Mouse (Mus musculus) liver, embryonic 13.5 days (tissue): ENCODE results near the gene Olfr1410. TPM values are rescaled to one million over a fixed set of nuclear protein-coding genes. Genes with fewer than 3 reads are reported as not detected.

ENCODE experiments used
- ATAC-seq: fragments of 200-750 bp; cut with Nextera tagmentation; 2 replicates; pipeline ENCODE4 v1.8.0; 2017; ENCODE audit warnings: low read depth, mild to moderate bottlenecking, moderate number of reproducible peaks, moderate library complexity
- DNase-seq: peaks from one replicate; pipeline ENCODE4 v3.0.0; 2022
- H3K27ac ChIP-seq: fragments of 300-500 bp; sonication (generic); 2 replicates; pipeline ENCODE4 v1.5.1; 2015; ENCODE audit warnings: moderate library complexity, mild to moderate bottlenecking, inconsistent platforms
- H3K27me3 ChIP-seq: fragments of 300-500 bp; sonication (generic); 2 replicates; pipeline ENCODE4 v1.6.1; 2015; ENCODE audit warnings: mild to moderate bottlenecking, inconsistent platforms
- H3K36me3 ChIP-seq: fragments of 300-500 bp; sonication (generic); 2 replicates; pipeline ENCODE4 v1.6.1; 2015; ENCODE audit warnings: mild to moderate bottlenecking, inconsistent platforms
- H3K4me1 ChIP-seq: fragments of 300-500 bp; sonication (generic); replicated peaks from 2 replicates; pipeline ENCODE4 v1.6.1; 2015; ENCODE audit warnings: inconsistent platforms
- H3K4me2 ChIP-seq: fragments of 300-500 bp; sonication (generic); 2 replicates; pipeline ENCODE4 v1.6.1; 2015; ENCODE audit warnings: inconsistent platforms, mild to moderate bottlenecking, moderate library complexity
- H3K4me3 ChIP-seq: fragments of 300-500 bp; sonication (generic); replicated peaks from 2 replicates; pipeline ENCODE4 v1.5.1; 2015; ENCODE audit warnings: mild to moderate bottlenecking, inconsistent platforms
- H3K9ac ChIP-seq: fragments of 300-500 bp; sonication (generic); 2 replicates; pipeline ENCODE4 v1.6.1; 2015; ENCODE audit warnings: mild to moderate bottlenecking, inconsistent platforms
- H3K9me3 ChIP-seq: fragments of 300-500 bp; sonication (generic); replicated peaks from 2 replicates; pipeline ENCODE4 v1.6.1; 2016; ENCODE audit warnings: inconsistent platforms
- WGBS: fragments of 180-500 bp; shearing (Covaris S2); methylation state at CpG from one replicate; pipeline ENCODE4 v1.1.7; 2015; ENCODE audit not compliant: insufficient replicate concordance; 5-methylcytosine and 5-hydroxymethylcytosine counted together
- polyA plus RNA-seq: library from polyadenylated mRNA; unstranded; fragments of >200 nt; fragmentation: Nextera tagmentation; extraction: Ambion mirVana; gene quantifications from 2 replicates; pipeline ENCODE4 v1.2.1, GENCODE M21; 2015

Gene Olfr1410
- polyA plus RNA-seq, 1 experiment from 2014 or later: not detected

GRCm38 (mm10) chr1:92628227-92628626 is 22.6 kb downstream of the Olfr1410 start:
- H3K27me3 ChIP-seq: no peaks in the 10 kb centered on the region
- H3K4me2 ChIP-seq: no peak overlapping the region
- H3K27ac ChIP-seq: no peak overlapping the region
- no peaks in the 10 kb centered on the region for H3K4me1 ChIP-seq
- ATAC-seq: no peak
- no peak for DNase-seq
- no peaks in the 10 kb centered on the region for H3K9me3 ChIP-seq
- H3K9ac ChIP-seq: no peak overlapping the region
- no peak overlapping the region for H3K4me3 ChIP-seq
- 47% methylated on average over 4 of the region's 4 CpGs for WGBS
- H3K36me3 ChIP-seq: no peaks in the 10 kb centered on the region

GRCm38 (mm10) chr1:92632196-92632595 is 26.6 kb downstream of the Olfr1410 start:
- WGBS: 64% methylated on average over 5 of the region's 5 CpGs
- Histone ChIP-seq H3K36me3 (peaks cover 16% of the 10 kb centered on the region), H3K27ac (no peak overlapping the region), H3K9me3 (no peaks in the 10 kb centered on the region), H3K4me2 (no peak overlapping the region), H3K27me3 (no peaks in the 10 kb centered on the region), H3K4me3 (no peak overlapping the region), H3K9ac (no peak overlapping the region), H3K4me1 (no peaks in the 10 kb centered on the region)
- ATAC-seq: no peak
- no peak for DNase-seq

GRCm38 (mm10) chr1:92632948-92633347 is 27.4 kb downstream of the Olfr1410 start:
- Histone ChIP-seq H3K27me3 (no peaks in the 10 kb centered on the region), H3K36me3 (peaks cover 23% of the 10 kb centered on the region), H3K27ac (no peak overlapping the region), H3K4me1 (no peaks in the 10 kb centered on the region), H3K4me3 (no peak overlapping the region), H3K4me2 (no peak overlapping the region), H3K9me3 (no peaks in the 10 kb centered on the region), H3K9ac (no peak overlapping the region)
- ATAC-seq (no peak), DNase-seq (no peak)
- WGBS: 54% methylated on average over 6 of the region's 6 CpGs

- no peaks in the 10 kb centered on the region for H3K9me3 ChIP-seq
- 66% methylated on average over 8 of the region's 8 CpGs for WGBS
- H3K4me1 ChIP-seq: no peaks in the 10 kb centered on the region
- no peak overlapping the region for H3K4me3 ChIP-seq
- peaks cover 31% of the 10 kb centered on the region for H3K36me3 ChIP-seq
- no peaks in the 10 kb centered on the region for H3K27me3 ChIP-seq
- no peak for ATAC-seq
- no peak for DNase-seq
- H3K9ac ChIP-seq: no peak overlapping the region
- H3K27ac ChIP-seq: no peak overlapping the region
- no peak overlapping the region for H3K4me2 ChIP-seq
Observed at GRCm38 (mm10) chr1:92633726-92634125, 28.1 kb downstream of the Olfr1410 start.

- ATAC-seq (no peak), DNase-seq (no peak)
- Histone ChIP-seq H3K27me3 (no peaks in the 10 kb centered on the region), H3K9ac (no peak overlapping the region), H3K4me3 (no peak overlapping the region), H3K36me3 (peaks cover 40% of the 10 kb centered on the region), H3K4me1 (no peaks in the 10 kb centered on the region; the same call in 1 of the 2 replicates), H3K4me2 (no peak overlapping the region), H3K27ac (no peak overlapping the region), H3K9me3 (no peaks in the 10 kb centered on the region)
- 50% methylated on average over 1 of the region's 1 CpGs for WGBS
Observed at GRCm38 (mm10) chr1:92634569-92634968, 29.0 kb downstream of the Olfr1410 start.

- Histone ChIP-seq H3K9ac (no peak overlapping the region), H3K4me2 (no peak overlapping the region), H3K9me3 (no peaks in the 10 kb centered on the region), H3K4me3 (no peak overlapping the region), H3K36me3 (peaks cover 40% of the 10 kb centered on the region), H3K27ac (no peak overlapping the region), H3K4me1 (peaks cover 4% of the 10 kb centered on the region), H3K27me3 (no peaks in the 10 kb centered on the region)
- 80% methylated on average over 4 of the region's 4 CpGs for WGBS
- no peak for DNase-seq
- ATAC-seq: no peak
Observed at GRCm38 (mm10) chr1:92634976-92635599, 29.5 kb downstream of the Olfr1410 start.

GRCm38 (mm10) chr1:92636015-92636414 is 30.4 kb downstream of the Olfr1410 start:
- Histone ChIP-seq H3K27me3 (no peaks in the 10 kb centered on the region), H3K4me3 (no peak overlapping the region), H3K27ac (no peak overlapping the region), H3K9me3 (no peaks in the 10 kb centered on the region), H3K36me3 (peaks cover 40% of the 10 kb centered on the region), H3K4me1 (peaks cover 13% of the 10 kb centered on the region), H3K9ac (no peak overlapping the region), H3K4me2 (no peak overlapping the region)
- DNase-seq (no peak), ATAC-seq (no peak)
- WGBS: 68% methylated on average over 8 of the region's 8 CpGs

- Histone ChIP-seq H3K27ac (no peak overlapping the region), H3K4me3 (no peak overlapping the region), H3K4me1 (peaks cover 16% of the 10 kb centered on the region), H3K36me3 (peaks cover 40% of the 10 kb centered on the region), H3K9ac (no peak overlapping the region), H3K4me2 (no peak overlapping the region), H3K27me3 (no peaks in the 10 kb centered on the region), H3K9me3 (no peaks in the 10 kb centered on the region)
- 84% methylated on average over 11 of the region's 11 CpGs for WGBS
- ATAC-seq (no peak), DNase-seq (no peak)
Observed at GRCm38 (mm10) chr1:92636676-92637075, 31.1 kb downstream of the Olfr1410 start.

GRCm38 (mm10) chr1:92637501-92638172 is 32.1 kb downstream of the Olfr1410 start:
- H3K4me3 ChIP-seq: no peak overlapping the region
- H3K9ac ChIP-seq: no peak overlapping the region
- H3K4me2 ChIP-seq: no peak overlapping the region
- DNase-seq: no peak
- H3K27me3 ChIP-seq: no peaks in the 10 kb centered on the region
- H3K27ac ChIP-seq: no peak overlapping the region
- H3K4me1 ChIP-seq: peaks cover 21% of the 10 kb centered on the region
- no peak for ATAC-seq
- peaks cover 40% of the 10 kb centered on the region for H3K36me3 ChIP-seq
- 81% methylated on average over 15 of the region's 15 CpGs for WGBS
- H3K9me3 ChIP-seq: no peaks in the 10 kb centered on the region

GRCm38 (mm10) chr1:92638181-92638580 is 32.6 kb downstream of the Olfr1410 start:
- no peak overlapping the region for H3K27ac ChIP-seq
- no peak overlapping the region for H3K4me3 ChIP-seq
- no peak overlapping the region for H3K4me2 ChIP-seq
- no peak for ATAC-seq
- no peak overlapping the region for H3K9ac ChIP-seq
- peaks cover 40% of the 10 kb centered on the region for H3K36me3 ChIP-seq
- H3K27me3 ChIP-seq: no peaks in the 10 kb centered on the region
- no peaks in the 10 kb centered on the region for H3K9me3 ChIP-seq
- DNase-seq: no peak
- WGBS: 76% methylated on average over 3 of the region's 3 CpGs
- peaks cover 21% of the 10 kb centered on the region for H3K4me1 ChIP-seq

GRCm38 (mm10) chr1:92638736-92639135 is 33.2 kb downstream of the Olfr1410 start:
- Histone ChIP-seq H3K4me1 (peaks cover 26% of the 10 kb centered on the region), H3K36me3 (peaks cover 40% of the 10 kb centered on the region), H3K27ac (no peak overlapping the region), H3K9ac (no peak overlapping the region), H3K27me3 (no peaks in the 10 kb centered on the region), H3K4me2 (no peak overlapping the region), H3K4me3 (no peak overlapping the region), H3K9me3 (no peaks in the 10 kb centered on the region)
- ATAC-seq (no peak), DNase-seq (no peak)
- WGBS: 87% methylated on average over 4 of the region's 4 CpGs

GRCm38 (mm10) chr1:92640393-92640792 is 34.8 kb downstream of the Olfr1410 start:
- Histone ChIP-seq H3K9ac (peak overlapping the region; percentile 87), H3K36me3 (peaks cover 40% of the 10 kb centered on the region), H3K4me3 (peak overlapping the region; percentile 86), H3K4me1 (peaks cover 27% of the 10 kb centered on the region), H3K9me3 (no peaks in the 10 kb centered on the region), H3K27ac (no peak overlapping the region), H3K4me2 (peak overlapping the region; percentile 75), H3K27me3 (no peaks in the 10 kb centered on the region)
- no peak for DNase-seq
- 44% methylated on average over 6 of the region's 6 CpGs for WGBS
- ATAC-seq: no peak
